In the genomic region with DNA sequence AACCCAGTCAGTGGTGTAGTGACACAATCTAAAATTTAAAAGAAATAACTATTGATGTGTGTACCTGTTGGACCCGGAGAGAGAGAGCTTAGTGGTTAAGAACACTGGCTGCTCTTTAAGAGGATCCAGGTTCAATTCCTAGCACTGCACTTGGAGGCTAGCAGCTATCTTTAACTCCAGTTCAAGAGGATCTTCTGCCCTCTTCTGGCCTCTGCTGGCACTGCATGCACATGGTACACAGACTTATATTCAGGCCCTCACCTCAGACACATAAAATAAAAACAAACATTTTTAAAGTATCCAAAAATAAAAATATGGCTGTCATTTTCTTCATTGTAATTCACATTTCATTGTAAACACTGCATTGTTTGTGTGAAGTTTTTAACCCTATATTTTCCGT, we compare ENCODE assay signal across 8 mouse cellular contexts. TPM values are rescaled to one million over a fixed set of nuclear protein-coding genes. Genes with fewer than 3 reads are reported as not detected.
DNase-seq lines count a peak whose midpoint lies in the region; ATAC-seq and TF ChIP-seq lines count a peak whose summit lies in the region.

No protein-coding gene starts in this region.

- DNase-seq in heart, adult 11 months = peak; percentile 86
- DNase-seq in heart, postnatal 25 days (ENCODE audit: low spot score) = no peak
- peak; percentile 33 to 73 for DNase-seq in spleen, postnatal 10 days (ENCODE audit: low spot score in 2 of 2)
- DNase-seq in spleen, adult 18-20 months = no peak
- no peak for DNase-seq in heart, postnatal 0 days (ENCODE audit: low spot score)
- peak; percentile 27 to 40 for DNase-seq in thymus, postnatal 36 days
- DNase-seq in ovary, adult 18-20 months (ENCODE audit: low spot score) = no peak
- DNase-seq in urinary bladder, postnatal 36 days (ENCODE audit: low spot score in 2 of 2) = no peak

- TF ChIP-seq CTCF in heart, postnatal 0 days (IDR thresholded peaks at IDR 0.05; ENCODE audit: low read depth) = peak; percentile 32

- no peak for TF ChIP-seq EP300 in heart, postnatal 0 days (IDR thresholded peaks at IDR 0.05; ENCODE audit: low read depth)

- H3K4me1 ChIP-seq in heart, postnatal 0 days (ENCODE audit: control insufficient read depth, insufficient read depth) = peaks cover 9% of the 10 kb centered on the region; the same call in 1 of the 2 replicates

- no peak overlapping the region for H3K9ac ChIP-seq in heart, postnatal 0 days (replicated peaks; ENCODE audit: low read depth, low read length)

- ATAC-seq in heart, postnatal 0 days (ENCODE audit: insufficient read depth, low read depth) = no peak

- H3K36me3 ChIP-seq in heart, postnatal 0 days (replicated peaks; ENCODE audit: control insufficient read depth, insufficient read depth, low read length) = no peaks in the 10 kb centered on the region

- H3K4me2 ChIP-seq in heart, postnatal 0 days (ENCODE audit: low read depth, low read length) = no peak overlapping the region

- no peaks in the 10 kb centered on the region for H3K9me3 ChIP-seq in heart, postnatal 0 days (replicated peaks; ENCODE audit: control insufficient read depth, low read length)

- H3K27me3 ChIP-seq in heart, postnatal 0 days (ENCODE audit: control insufficient read depth, insufficient read depth, low read length) = no peaks in the 10 kb centered on the region

- intact Hi-C loops in heart, postnatal 25 days (cut with DNase I) = no loop called here

- no peak overlapping the region for H3K27ac ChIP-seq in heart, postnatal 0 days (ENCODE audit: low read depth)

- 92% methylated on average over 2 of the region's 2 CpGs for WGBS in heart, postnatal 0 days

- H3K4me3 ChIP-seq in heart, postnatal 0 days (ENCODE audit: low read depth, low read length) = no peak overlapping the region

RNA-seq across cellular contexts. Expression of a gene that starts 27.9 kb away (rescaled TPM):
- total RNA-seq in heart, postnatal 25 days (2021) = 10 to 100 TPM; 14.1 to 17.1 TPM
- 2.7 and 3.3 TPM in 2 replicates for total RNA-seq in heart, postnatal 0 days (2014; rRNA removed; ENCODE audit: low replicate concordance)
- polyA plus RNA-seq in heart, postnatal 0 days (2015; fragmentation: Nextera tagmentation; extraction: Ambion mirVana) = 0.88 and 0.94 TPM in 2 replicates

RNA-seq across cellular contexts. Expression of a gene that starts 28.5 kb away (rescaled TPM):
- total RNA-seq in heart, postnatal 25 days (2021) = 10 to 100 TPM; 50.4 to 56.2 TPM
- total RNA-seq in heart, postnatal 0 days (2014; rRNA removed; ENCODE audit: low replicate concordance) = 68.6 and 85.5 TPM in 2 replicates
- 48.4 and 48.7 TPM in 2 replicates for polyA plus RNA-seq in heart, postnatal 0 days (2015; fragmentation: Nextera tagmentation; extraction: Ambion mirVana)

RNA-seq across cellular contexts. Expression of a gene that starts 28.9 kb away (rescaled TPM):
- total RNA-seq in heart, postnatal 25 days (2021) = 10 to 100 TPM; 88.8 to 91.0 TPM
- total RNA-seq in heart, postnatal 0 days (2014; rRNA removed; ENCODE audit: low replicate concordance) = 35.0 and 54.1 TPM in 2 replicates
- 102 and 103 TPM in 2 replicates for polyA plus RNA-seq in heart, postnatal 0 days (2015; fragmentation: Nextera tagmentation; extraction: Ambion mirVana)

Comparison
In these comparisons a context has a peak if more than half of its experiments do, and no peak if none do; other contexts are left out.
1. DNase-seq: peak in heart, adult 11 months (single experiment), spleen, postnatal 10 days (2 of 2) and thymus, postnatal 36 days (2 of 2); none in heart, postnatal 25 days (single experiment), spleen, adult 18-20 months (0 of 2), heart, postnatal 0 days (single experiment), ovary, adult 18-20 months (single experiment) and urinary bladder, postnatal 36 days (0 of 2).